Mouse (Mus musculus): Measurements from ENCODE around the gene Sf3b6. TPM values are rescaled to one million over a fixed set of nuclear protein-coding genes. Genes with fewer than 3 reads are reported as not detected.
A peak's percentile ranks its signal among the peaks of the same experiment; 100 is the strongest.

The Sf3b6 gene
- polyA plus RNA-seq, 1 experiment from 2014 or later, result 256 TPM

GRCm38 (mm10) chr12:4842456-4842855 lies 25.1 kb downstream of the Sf3b6 start:
- H3K9me3 ChIP-seq, result no peaks in the 10 kb centered on the region
- H3K27ac ChIP-seq (replicated peaks), result no peak overlapping the region
- H3K36me3 ChIP-seq, result no peaks in the 10 kb centered on the region
- no peak overlapping the region for H3K4me2 ChIP-seq
- 0 out of 2 replicates have a peak overlapping the region, but pooled peaks have one; percentile 58 for H3K4me3 ChIP-seq
- no peak for ATAC-seq (ENCODE audit: low read depth)
- H3K4me1 ChIP-seq (replicated peaks), result peaks cover 27% of the 10 kb centered on the region
- peaks cover 16% of the 10 kb centered on the region for H3K27me3 ChIP-seq
- no peak overlapping the region for H3K9ac ChIP-seq
- WGBS, result 89% methylated on average over 8 of the region's 8 CpGs

- no peaks in the 10 kb centered on the region for H3K9me3 ChIP-seq
- peak within 1 kb of the TSS; percentile 58 for H3K9ac ChIP-seq
- peak; percentile 89 for ATAC-seq (ENCODE audit: low read depth)
- peaks cover 27% of the 10 kb centered on the region for H3K4me1 ChIP-seq (replicated peaks)
- H3K4me2 ChIP-seq, result peak within 1 kb of the TSS; percentile 79
- peak within 1 kb of the TSS; percentile 58 for H3K4me3 ChIP-seq
- no peaks in the 10 kb centered on the region for H3K36me3 ChIP-seq
- WGBS, result 1% methylated on average over 30 of the region's 30 CpGs
- 0 out of 2 replicates have a peak within 1 kb of the TSS, but pooled peaks have one; percentile 34 for H3K27ac ChIP-seq (replicated peaks)
- H3K27me3 ChIP-seq, result peaks cover 16% of the 10 kb centered on the region
Measured at GRCm38 (mm10) chr12:4842890-4843597, 25.7 kb downstream of the Sf3b6 start, which contains the start of gene Wdcp. Gene Wdcp (plus strand): TSS chr12:4843303.

GRCm38 (mm10) chr12:4843741-4844140 lies 26.4 kb downstream of the Sf3b6 start:
- peak overlapping the region; percentile 66 for H3K4me2 ChIP-seq
- peak overlapping the region; percentile 58 for H3K9ac ChIP-seq
- no peaks in the 10 kb centered on the region for H3K36me3 ChIP-seq
- H3K4me1 ChIP-seq (replicated peaks), result peaks cover 27% of the 10 kb centered on the region
- no peak overlapping the region for H3K27ac ChIP-seq (replicated peaks)
- no peaks in the 10 kb centered on the region for H3K9me3 ChIP-seq
- WGBS, result 1% methylated on average over 12 of the region's 12 CpGs
- peak; percentile 37; the same call in 1 of the 2 replicates for ATAC-seq (ENCODE audit: low read depth)
- peak overlapping the region; percentile 58 for H3K4me3 ChIP-seq
- peaks cover 16% of the 10 kb centered on the region for H3K27me3 ChIP-seq

GRCm38 (mm10) chr12:4856160-4856559 lies 38.8 kb downstream of the Sf3b6 start:
- peaks cover 28% of the 10 kb centered on the region for H3K36me3 ChIP-seq
- no peak overlapping the region for H3K9ac ChIP-seq
- WGBS, result 97% methylated on average over 5 of the region's 5 CpGs
- peaks cover 6% of the 10 kb centered on the region for H3K4me1 ChIP-seq (replicated peaks)
- no peaks in the 10 kb centered on the region for H3K27me3 ChIP-seq
- H3K4me2 ChIP-seq, result no peak overlapping the region
- H3K4me3 ChIP-seq, result no peak overlapping the region
- no peaks in the 10 kb centered on the region for H3K9me3 ChIP-seq
- ATAC-seq (ENCODE audit: low read depth), result no peak
- no peak overlapping the region for H3K27ac ChIP-seq (replicated peaks)

GRCm38 (mm10) chr12:4856834-4857233 lies 39.5 kb downstream of the Sf3b6 start:
- ATAC-seq (ENCODE audit: low read depth), result no peak
- H3K9ac ChIP-seq, result no peak overlapping the region
- peaks cover 6% of the 10 kb centered on the region for H3K4me1 ChIP-seq (replicated peaks)
- no peak overlapping the region for H3K4me2 ChIP-seq
- peaks cover 22% of the 10 kb centered on the region for H3K36me3 ChIP-seq
- WGBS, result 96% methylated on average over 2 of the region's 2 CpGs
- no peak overlapping the region for H3K4me3 ChIP-seq
- no peaks in the 10 kb centered on the region for H3K27me3 ChIP-seq
- H3K9me3 ChIP-seq, result no peaks in the 10 kb centered on the region
- H3K27ac ChIP-seq (replicated peaks), result no peak overlapping the region

- Histone ChIP-seq H3K4me2 (no peak overlapping the region), H3K27me3 (no peaks in the 10 kb centered on the region), H3K36me3 (peaks cover 15% of the 10 kb centered on the region), H3K9me3 (no peaks in the 10 kb centered on the region), H3K9ac (no peak overlapping the region), H3K4me1 (replicated peaks) (peaks cover 16% of the 10 kb centered on the region), H3K4me3 (no peak overlapping the region), H3K27ac (replicated peaks) (peak overlapping the region; percentile 78)
- peak; percentile 77 for ATAC-seq (ENCODE audit: low read depth)
- 31% methylated on average over 11 of the region's 11 CpGs for WGBS
Measured at GRCm38 (mm10) chr12:4859241-4859914, 42.0 kb downstream of the Sf3b6 start.

- no peak overlapping the region for H3K4me2 ChIP-seq
- no peak overlapping the region for H3K27ac ChIP-seq (replicated peaks)
- ATAC-seq (ENCODE audit: low read depth), result no peak
- no peak overlapping the region for H3K9ac ChIP-seq
- H3K36me3 ChIP-seq, result 0 out of 2 replicates have a peak, but pooled peaks cover 4% of the 10 kb centered on the region
- 86% methylated on average over 4 of the region's 4 CpGs for WGBS
- no peaks in the 10 kb centered on the region for H3K9me3 ChIP-seq
- no peaks in the 10 kb centered on the region for H3K27me3 ChIP-seq
- no peak overlapping the region for H3K4me3 ChIP-seq
- peaks cover 17% of the 10 kb centered on the region for H3K4me1 ChIP-seq (replicated peaks)
Measured at GRCm38 (mm10) chr12:4862672-4863071, 45.3 kb downstream of the Sf3b6 start.

GRCm38 (mm10) chr12:4863654-4864337 lies 46.5 kb downstream of the Sf3b6 start:
- no peak for ATAC-seq (ENCODE audit: low read depth)

GRCm38 (mm10) chr12:4864338-4864690 lies 47.0 kb downstream of the Sf3b6 start:
- H3K4me3 ChIP-seq, result no peak overlapping the region
- ATAC-seq (ENCODE audit: low read depth), result 0 out of 2 replicates have a peak, but pooled peaks have one; percentile 19

More at GRCm38 (mm10) chr12:4863654-4864337, 46.5 kb downstream of the Sf3b6 start:
- WGBS, result 64% methylated on average over 4 of the region's 4 CpGs
- Histone ChIP-seq H3K4me3 (no peak overlapping the region), H3K4me1 (replicated peaks) (peaks cover 13% of the 10 kb centered on the region), H3K27ac (replicated peaks) (peak overlapping the region; percentile 62), H3K36me3 (no peaks in the 10 kb centered on the region), H3K9ac (peak overlapping the region; percentile 26; the same call in 1 of the 2 replicates), H3K27me3 (no peaks in the 10 kb centered on the region), H3K9me3 (no peaks in the 10 kb centered on the region), H3K4me2 (no peak overlapping the region)

GRCm38 (mm10) chr12:4868924-4869323 lies 51.6 kb downstream of the Sf3b6 start:
- Histone ChIP-seq H3K36me3 (no peaks in the 10 kb centered on the region), H3K4me1 (replicated peaks) (peaks cover 11% of the 10 kb centered on the region), H3K9me3 (no peaks in the 10 kb centered on the region), H3K4me2 (no peak overlapping the region), H3K4me3 (no peak overlapping the region), H3K9ac (no peak overlapping the region), H3K27me3 (0 out of 2 replicates have a peak, but pooled peaks cover 5% of the 10 kb centered on the region), H3K27ac (replicated peaks) (no peak overlapping the region)
- no peak for ATAC-seq (ENCODE audit: low read depth)
- 87% methylated on average over 8 of the region's 8 CpGs for WGBS

More at GRCm38 (mm10) chr12:4864338-4864690, 47.0 kb downstream of the Sf3b6 start:
- Histone ChIP-seq H3K9ac (peak overlapping the region; percentile 4; the same call in 1 of the 2 replicates), H3K4me1 (replicated peaks) (peaks cover 13% of the 10 kb centered on the region), H3K36me3 (no peaks in the 10 kb centered on the region), H3K27me3 (no peaks in the 10 kb centered on the region), H3K27ac (replicated peaks) (peak overlapping the region; percentile 62), H3K9me3 (no peaks in the 10 kb centered on the region), H3K4me2 (no peak overlapping the region)
- 62% methylated on average over 4 of the region's 4 CpGs for WGBS

GRCm38 (mm10) chr12:4871260-4871659 lies 53.9 kb downstream of the Sf3b6 start:
- H3K4me1 ChIP-seq (replicated peaks), result peaks cover 11% of the 10 kb centered on the region
- no peak overlapping the region for H3K27ac ChIP-seq (replicated peaks)
- H3K9me3 ChIP-seq, result no peaks in the 10 kb centered on the region
- 0 out of 2 replicates have a peak, but pooled peaks cover 5% of the 10 kb centered on the region for H3K27me3 ChIP-seq
- H3K4me2 ChIP-seq, result no peak overlapping the region
- ATAC-seq (ENCODE audit: low read depth), result no peak
- H3K9ac ChIP-seq, result no peak overlapping the region
- no peaks in the 10 kb centered on the region for H3K36me3 ChIP-seq
- H3K4me3 ChIP-seq, result no peak overlapping the region
- 93% methylated on average over 5 of the region's 5 CpGs for WGBS

GRCm38 (mm10) chr12:4872273-4872672 lies 54.9 kb downstream of the Sf3b6 start:
- no peak overlapping the region for H3K27ac ChIP-seq (replicated peaks)
- no peak for ATAC-seq (ENCODE audit: low read depth)
- H3K9ac ChIP-seq, result no peak overlapping the region
- H3K4me3 ChIP-seq, result no peak overlapping the region
- no peaks in the 10 kb centered on the region for H3K36me3 ChIP-seq
- H3K9me3 ChIP-seq, result no peaks in the 10 kb centered on the region
- H3K4me2 ChIP-seq, result no peak overlapping the region
- 0 out of 2 replicates have a peak, but pooled peaks cover 5% of the 10 kb centered on the region for H3K27me3 ChIP-seq
- 58% methylated on average over 4 of the region's 4 CpGs for WGBS
- peaks cover 11% of the 10 kb centered on the region for H3K4me1 ChIP-seq (replicated peaks)
